Mouse (Mus musculus) kidney, postnatal 0 days (tissue): ENCODE measurements at regions not wholly inside any gene's neighbourhood (a gene's known extent, or its start where the extent isn't known, plus 50 kb on each side); places are given as distances from the start of the nearest gene placed in this dataset.

Experiments
- ATAC-seq: fragments of 200-750 bp; cut with Nextera tagmentation; replicated peaks from 2 replicates; pipeline ENCODE4 v1.8.0; 2017; ENCODE audit warnings: low read depth, moderate number of reproducible peaks, moderate TSS enrichment, moderate library complexity; ENCODE audit not compliant: low FRiP score
- DNase-seq: peaks from one replicate; pipeline ENCODE4 v3.0.0-alpha.2; 2016; ENCODE audit warnings: low spot score
- H3K27ac ChIP-seq: fragments of 300-500 bp; sonication (generic); 2 replicates; pipeline ENCODE4 v1.5.1; 2014; ENCODE audit warnings: mild to moderate bottlenecking
- H3K27me3 ChIP-seq: fragments of 300-500 bp; sonication (generic); 2 replicates; pipeline ENCODE4 v1.6.1; 2014; ENCODE audit warnings: low read length, mixed read lengths; ENCODE audit not compliant: insufficient read depth
- H3K36me3 ChIP-seq: fragments of 300-500 bp; sonication (generic); 2 replicates; pipeline ENCODE4 v1.6.1; 2014; ENCODE audit warnings: low read length, mixed read lengths; ENCODE audit not compliant: insufficient read depth
- H3K4me1 ChIP-seq: fragments of 300-500 bp; sonication (generic); replicated peaks from 2 replicates; pipeline ENCODE4 v1.6.1; 2014; ENCODE audit warnings: antibody characterized with exemption, low read length, mixed read lengths; ENCODE audit not compliant: insufficient read depth
- H3K4me2 ChIP-seq: fragments of 300-500 bp; sonication (generic); 2 replicates; pipeline ENCODE4 v1.6.1; 2014; ENCODE audit warnings: mild to moderate bottlenecking, low read length, moderate library complexity, mixed read lengths
- H3K4me3 ChIP-seq: fragments of 300-500 bp; sonication (generic); replicated peaks from 2 replicates; pipeline ENCODE4 v1.5.1; 2014; ENCODE audit warnings: low read depth, low read length
- H3K9ac ChIP-seq: fragments of 300-500 bp; sonication (generic); 2 replicates; pipeline ENCODE4 v1.6.1; 2014; ENCODE audit warnings: low read depth, low read length
- H3K9me3 ChIP-seq: fragments of 300-500 bp; sonication (generic); replicated peaks from 2 replicates; pipeline ENCODE4 v1.6.1; 2016; ENCODE audit warnings: low read length, inconsistent platforms, mixed read lengths
- CTCF ChIP-seq: IDR thresholded peaks from 2 replicates; pipeline ENCODE4 v1.5.1; 2016; ENCODE audit warnings: antibody characterized with exemption, low read depth, mild to moderate bottlenecking, moderate library complexity
- WGBS: fragments of 180-500 bp; shearing (Covaris S2); extraction: QIAGEN DNeasy Blood & Tissue Kit; methylation state at CpG from one replicate; pipeline ENCODE4 v1.1.7; 2014; 5-methylcytosine and 5-hydroxymethylcytosine counted together

DNA sequence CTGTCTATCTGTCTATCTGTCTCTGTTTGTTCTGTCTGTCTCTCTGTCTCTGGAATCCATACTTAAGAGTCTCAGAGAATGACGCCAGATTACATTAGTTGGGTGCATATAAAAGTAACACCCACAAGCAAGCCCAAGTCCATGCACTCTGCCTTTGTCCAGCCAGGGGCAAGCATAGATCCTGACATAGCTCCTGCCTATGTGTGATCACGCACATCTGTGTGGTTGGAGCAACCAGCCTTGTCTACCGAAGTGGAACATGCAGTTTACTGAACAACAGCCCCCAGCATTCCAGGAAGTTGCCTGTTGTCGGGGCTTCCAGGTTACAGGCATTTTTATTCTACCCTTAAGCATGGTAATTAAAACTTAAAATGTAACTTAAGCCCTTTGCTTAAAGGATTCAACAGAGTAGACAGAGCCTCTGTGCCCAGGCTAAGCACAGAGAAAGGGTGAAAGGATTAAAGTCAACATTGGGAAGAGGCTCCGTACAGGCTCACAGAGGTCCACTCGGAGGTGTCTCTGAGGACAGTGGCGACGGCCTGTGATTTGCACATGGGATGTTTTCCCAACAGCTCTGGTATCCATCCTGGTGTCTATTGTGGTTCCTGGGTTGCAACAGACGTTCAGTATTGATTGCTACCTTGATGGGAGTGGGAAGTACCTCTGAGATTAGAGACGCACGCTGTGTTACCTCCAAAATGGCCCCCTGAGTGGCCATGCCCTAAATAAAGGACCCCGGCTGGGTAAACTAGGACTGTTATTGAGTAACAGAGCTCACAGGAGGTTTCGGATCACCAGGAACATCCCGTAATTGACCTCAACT is 363.6 kb downstream of the Ajap1 start:
- Histone ChIP-seq H3K27me3 (no peaks in the 10 kb centered on the region), H3K36me3 (no peaks in the 10 kb centered on the region), H3K9ac (no peak overlapping the region), H3K4me3 (0 out of 2 replicates have a peak overlapping the region, but pooled peaks have one; percentile 1), H3K4me2 (peak overlapping the region; percentile 39), H3K9me3 (no peaks in the 10 kb centered on the region), H3K27ac (peak overlapping the region; percentile 85), H3K4me1 (no peaks in the 10 kb centered on the region)
- TF ChIP-seq CTCF = no peak
- WGBS = 40% methylated on average over 14 of the region's 14 CpGs
- DNase-seq = peak; percentile 73
- ATAC-seq = peak; percentile 84

GRCm38 (mm10) chr4:153114998-153115397 is 367.6 kb downstream of the Ajap1 start:
- Histone ChIP-seq H3K27ac (no peak overlapping the region), H3K27me3 (no peaks in the 10 kb centered on the region), H3K9ac (no peak overlapping the region), H3K36me3 (no peaks in the 10 kb centered on the region), H3K4me1 (no peaks in the 10 kb centered on the region), H3K9me3 (peaks cover 5% of the 10 kb centered on the region; the same call in 1 of the 2 replicates), H3K4me2 (no peak overlapping the region), H3K4me3 (no peak overlapping the region)
- no peak for DNase-seq
- TF ChIP-seq CTCF = no peak
- no peak for ATAC-seq
- WGBS = 58% methylated on average over 7 of the region's 7 CpGs

- Histone ChIP-seq H3K27ac (no peak overlapping the region), H3K27me3 (no peaks in the 10 kb centered on the region), H3K4me3 (no peak overlapping the region), H3K4me2 (no peak overlapping the region), H3K4me1 (no peaks in the 10 kb centered on the region), H3K9ac (no peak overlapping the region), H3K36me3 (no peaks in the 10 kb centered on the region), H3K9me3 (peaks cover 5% of the 10 kb centered on the region; the same call in 1 of the 2 replicates)
- TF ChIP-seq CTCF = no peak
- 79% methylated on average over 2 of the region's 2 CpGs for WGBS
- DNase-seq (no peak), ATAC-seq (no peak)
These were observed 369.0 kb downstream of the Ajap1 start for GRCm38 (mm10) chr4:153113577-153113976.

GRCm38 (mm10) chr4:153110291-153110746 is 372.3 kb downstream of the Ajap1 start:
- 18% methylated on average over 16 of the region's 16 CpGs for WGBS
- TF ChIP-seq CTCF = peak; percentile 69
- Histone ChIP-seq H3K27me3 (no peaks in the 10 kb centered on the region), H3K9ac (no peak overlapping the region), H3K9me3 (peaks cover 5% of the 10 kb centered on the region; the same call in 1 of the 2 replicates), H3K36me3 (no peaks in the 10 kb centered on the region), H3K4me2 (0 out of 2 replicates have a peak overlapping the region, but pooled peaks have one; percentile 9), H3K4me1 (no peaks in the 10 kb centered on the region), H3K4me3 (no peak overlapping the region), H3K27ac (no peak overlapping the region)
- ATAC-seq (peak; percentile 59; the same call in 1 of the 2 replicates), DNase-seq (peak; percentile 80)

DNA sequence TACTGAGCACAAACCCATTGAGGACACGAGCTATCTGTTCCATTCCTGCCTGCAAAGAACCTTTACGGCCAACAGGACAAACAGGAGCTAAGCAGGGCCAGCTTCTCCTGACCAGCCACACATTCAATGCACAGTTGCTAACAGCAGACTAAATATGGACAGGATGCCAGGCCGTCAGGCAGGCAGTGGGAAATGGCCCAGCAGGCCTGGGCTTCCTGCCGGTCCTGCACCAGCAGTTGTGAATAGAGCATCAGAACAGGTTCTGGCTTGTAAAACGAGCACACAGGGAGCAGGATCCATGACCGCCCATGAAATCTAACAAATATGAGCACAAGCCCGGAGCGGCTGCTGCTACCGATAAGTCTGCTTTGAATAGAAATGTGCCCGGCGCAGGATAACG is 384.0 kb downstream of the Ajap1 start:
- no peaks in the 10 kb centered on the region for H3K27me3 ChIP-seq
- TF ChIP-seq CTCF = no peak
- WGBS = 81% methylated on average over 12 of the region's 12 CpGs

DNA sequence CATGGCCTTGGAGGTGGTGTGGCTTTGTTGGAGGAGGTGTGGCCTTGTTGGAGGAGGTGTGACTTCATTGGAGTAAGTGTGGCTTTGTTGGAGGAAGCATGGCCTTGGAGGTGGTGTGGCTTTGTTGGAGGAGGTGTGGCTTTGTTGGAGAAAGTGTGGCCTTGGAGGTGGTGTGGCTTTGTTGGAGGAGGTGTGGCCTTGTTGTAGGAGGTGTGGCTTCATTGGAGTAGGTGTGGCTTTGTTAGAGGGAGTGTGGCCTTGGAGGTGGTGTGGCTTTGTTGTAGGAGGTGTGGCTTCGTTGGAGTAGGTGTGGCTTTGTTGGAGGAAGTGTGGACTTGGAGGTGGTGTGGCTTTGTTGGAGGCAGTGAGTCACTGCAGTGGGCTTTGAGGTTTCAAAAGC is 385.0 kb downstream of the Ajap1 start:
- no peak for DNase-seq
- ATAC-seq = no peak
- WGBS = 71% methylated on average over 1 of the region's 1 CpGs
- Histone ChIP-seq H3K4me3 (no peak overlapping the region), H3K27ac (no peak overlapping the region), H3K4me2 (no peak overlapping the region), H3K27me3 (no peaks in the 10 kb centered on the region), H3K9me3 (no peaks in the 10 kb centered on the region), H3K9ac (no peak overlapping the region), H3K4me1 (no peaks in the 10 kb centered on the region), H3K36me3 (no peaks in the 10 kb centered on the region)
- TF ChIP-seq CTCF = no peak

More for the DNA sequence above, 384.0 kb downstream of the Ajap1 start:
- no peaks in the 10 kb centered on the region for H3K9me3 ChIP-seq
- H3K36me3 ChIP-seq = no peaks in the 10 kb centered on the region
- H3K4me2 ChIP-seq = no peak overlapping the region
- H3K9ac ChIP-seq = no peak overlapping the region
- H3K4me1 ChIP-seq = no peaks in the 10 kb centered on the region
- no peak overlapping the region for H3K27ac ChIP-seq
- DNase-seq (no peak), ATAC-seq (no peak)
- no peak overlapping the region for H3K4me3 ChIP-seq
